Mouse (Mus musculus) liver, postnatal 0 days (tissue): ENCODE data around the gene Kif26b.

Source experiments
- CTCF ChIP-seq: sonication (generic); IDR thresholded peaks from 2 replicates; pipeline ENCODE4 v1.5.1; 2016; ENCODE audit warnings: antibody characterized with exemption, low read depth
- EP300 ChIP-seq: IDR thresholded peaks from 2 replicates; pipeline ENCODE4 v1.6.1; 2016; ENCODE audit warnings: antibody characterized with exemption, low read depth, mild to moderate bottlenecking

DNA sequence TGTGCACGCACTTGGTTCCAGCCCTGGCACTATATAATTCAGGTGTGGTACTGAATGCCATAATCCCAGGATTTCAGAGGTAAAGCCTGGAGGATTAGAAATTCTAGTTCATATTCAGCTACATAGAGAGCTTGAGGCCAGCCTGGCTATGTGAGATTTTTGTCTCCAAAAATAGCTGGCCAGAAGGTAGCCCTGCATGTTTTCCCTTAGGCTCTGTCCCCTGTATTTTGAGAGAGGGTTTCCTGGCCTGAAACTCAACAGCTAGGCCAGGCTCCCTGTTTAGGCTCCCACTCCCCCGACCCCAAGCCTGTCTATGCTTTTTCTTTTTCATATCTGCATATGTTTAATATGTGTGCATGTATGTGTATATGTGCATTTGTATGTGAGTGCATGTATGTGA lies 34.9 kb downstream of the Kif26b start:
- TF ChIP-seq CTCF (no peak), EP300 (no peak)
